Mouse (Mus musculus): Measurements from ENCODE around the gene Hspg2.

DNA sequence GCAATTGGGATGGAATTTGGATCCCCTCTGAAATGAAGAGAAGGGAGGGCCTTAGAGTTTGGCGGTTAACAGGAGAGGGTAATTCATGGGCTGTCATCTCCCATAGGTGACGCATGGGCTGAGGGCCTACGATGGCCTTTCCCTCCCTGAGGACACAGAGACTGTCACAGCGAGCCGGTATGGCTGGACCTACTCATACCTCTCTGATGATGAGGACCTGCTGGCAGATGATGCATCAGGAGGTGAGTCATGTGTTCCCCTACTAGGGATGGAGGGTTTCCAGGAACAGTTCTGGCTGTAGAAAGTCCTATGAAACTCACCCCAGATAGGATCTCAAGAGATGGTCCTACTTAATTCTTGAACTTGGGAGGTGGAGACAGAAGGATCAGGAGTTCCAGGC, 32.4 kb downstream of the Hspg2 start:
- TF ChIP-seq POLR2A (IDR thresholded peaks at IDR 0.05; ENCODE audit: borderline replicate concordance, extremely low read depth, insufficient read depth, insufficient read length, poor library complexity, severe bottlenecking) (no peak), CTCF (IDR thresholded peaks at IDR 0.05; ENCODE audit: borderline replicate concordance, extremely low read depth, insufficient read depth, insufficient read length) (no peak)
